Mouse (Mus musculus) heart, adult 2 months (tissue): ENCODE measurements around the gene Ephb1.

Experiments used
- CTCF ChIP-seq: fragments of 200-600 bp; IDR thresholded peaks from 2 replicates; pipeline ENCODE4 v1.8.1; 2022; ENCODE audit warnings: antibody characterized with exemption, mild to moderate bottlenecking, moderate library complexity
- EP300 ChIP-seq: fragments of 200-500 bp; IDR thresholded peaks from 2 replicates; pipeline ENCODE4 v1.6.1; 2011; ENCODE audit warnings: low read depth, low read length, control low read depth; ENCODE audit not compliant: insufficient read depth
- POLR2A ChIP-seq: fragments of 200-500 bp; IDR thresholded peaks from 2 replicates; pipeline ENCODE4 v1.6.1; 2011; ENCODE audit warnings: mild to moderate bottlenecking, low read depth, low read length, control low read depth; ENCODE audit not compliant: insufficient read depth

DNA sequence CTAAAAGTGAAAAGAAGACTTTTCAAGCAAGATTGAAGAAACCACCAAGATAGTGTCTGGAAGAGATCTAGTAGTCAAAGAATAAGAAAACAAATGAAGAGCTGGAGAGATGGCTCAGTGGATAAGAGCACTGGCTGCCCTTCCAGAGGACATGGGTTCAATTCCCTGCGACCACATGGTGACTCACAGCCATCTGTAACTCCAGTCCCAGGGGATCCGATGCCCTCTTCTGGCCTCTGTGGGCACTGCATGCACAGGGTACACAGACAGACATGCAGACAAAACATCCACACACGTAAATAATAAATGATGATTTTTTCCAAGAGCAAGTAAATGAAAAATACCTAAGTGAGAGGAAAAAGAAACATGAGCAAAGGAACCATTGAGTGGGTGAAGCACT is 14.6 kb upstream of the Ephb1 start:
- TF ChIP-seq POLR2A (no peak), EP300 (no peak), CTCF (peak; percentile 44)
